Mouse (Mus musculus) lung, embryonic 14.5 days (tissue): Measurements from ENCODE around the gene Gm382. TPM values are rescaled to one million over a fixed set of nuclear protein-coding genes. Genes with fewer than 3 reads are reported as not detected.

Source experiments
- ATAC-seq: fragments of 200-750 bp; cut with Nextera tagmentation; 2 replicates; pipeline ENCODE4 v1.8.0; 2017; ENCODE audit warnings: mild to moderate bottlenecking, moderate TSS enrichment, moderate library complexity; ENCODE audit not compliant: insufficient read depth
- DNase-seq: peaks from one replicate; pipeline ENCODE4 v3.0.0-alpha.2; 2015
- H3K27ac ChIP-seq: fragments of 300-500 bp; sonication (generic); 2 replicates; pipeline ENCODE4 v1.5.1; 2014; ENCODE audit warnings: low read depth, mild to moderate bottlenecking, moderate library complexity
- H3K27me3 ChIP-seq: fragments of 300-500 bp; sonication (generic); 2 replicates; pipeline ENCODE4 v1.6.1; 2014; ENCODE audit warnings: low read length, control low read depth; ENCODE audit not compliant: insufficient read depth
- H3K36me3 ChIP-seq: fragments of 300-500 bp; sonication (generic); 2 replicates; pipeline ENCODE4 v1.6.1; 2014; ENCODE audit warnings: control low read depth; ENCODE audit not compliant: insufficient read depth
- H3K4me1 ChIP-seq: fragments of 300-500 bp; sonication (generic); 2 replicates; pipeline ENCODE4 v1.6.1; 2014; ENCODE audit warnings: antibody characterized with exemption, control low read depth; ENCODE audit not compliant: insufficient read depth
- H3K4me2 ChIP-seq: fragments of 300-500 bp; sonication (generic); 2 replicates; pipeline ENCODE4 v1.6.1; 2014; ENCODE audit warnings: mild to moderate bottlenecking
- H3K4me3 ChIP-seq: fragments of 300-500 bp; sonication (generic); 2 replicates; pipeline ENCODE4 v1.5.1; 2014; ENCODE audit warnings: low read depth, low read length
- H3K9ac ChIP-seq: fragments of 300-500 bp; sonication (generic); 2 replicates; pipeline ENCODE4 v1.6.1; 2014
- H3K9me3 ChIP-seq: fragments of 300-500 bp; sonication (generic); 2 replicates; pipeline ENCODE4 v1.6.1; 2016; ENCODE audit warnings: low read depth, low read length, control low read depth
- CTCF ChIP-seq: IDR thresholded peaks from 2 replicates; pipeline ENCODE4 v1.5.1; 2016; ENCODE audit warnings: antibody characterized with exemption, low read depth
- WGBS: fragments of 180-500 bp; shearing (Covaris S2); extraction: QIAGEN DNeasy Blood & Tissue Kit; methylation state at CpG from one replicate; pipeline ENCODE4 v1.1.7; 2014; 5-methylcytosine and 5-hydroxymethylcytosine counted together
- polyA plus RNA-seq: library from polyadenylated mRNA; unstranded; fragments of >200 nt; fragmentation: Nextera tagmentation; extraction: Ambion mirVana; gene quantifications from 2 replicates; pipeline ENCODE4 v1.2.1, GENCODE M21; 2014

Gene Gm382
- polyA plus RNA-seq, result not detected in 2 replicates

- ATAC-seq (no peak), DNase-seq (no peak)
- H3K9ac ChIP-seq, result no peak within 1 kb of the TSS
- H3K36me3 ChIP-seq, result no peaks in the 10 kb centered on the region
- TF ChIP-seq CTCF, result no peak
- no peaks in the 10 kb centered on the region for H3K9me3 ChIP-seq
- no peaks in the 10 kb centered on the region for H3K4me1 ChIP-seq
- 96% methylated on average over 1 of the region's 1 CpGs for WGBS
- H3K4me3 ChIP-seq, result no peak within 1 kb of the TSS
- H3K27ac ChIP-seq, result no peak within 1 kb of the TSS
- no peak within 1 kb of the TSS for H3K4me2 ChIP-seq
- H3K27me3 ChIP-seq, result no peaks in the 10 kb centered on the region
These were observed at the start of gene Gm382 for GRCm38 (mm10) chrX:127039672-127040071. TSS of gene Gm382 (plus strand) at chrX:127039972.

- DNase-seq, result peak; percentile 0
- Histone ChIP-seq H3K36me3 (no peaks in the 10 kb centered on the region), H3K4me3 (no peak overlapping the region), H3K9me3 (no peaks in the 10 kb centered on the region), H3K4me2 (no peak overlapping the region), H3K27me3 (no peaks in the 10 kb centered on the region), H3K27ac (no peak overlapping the region), H3K9ac (no peak overlapping the region), H3K4me1 (no peaks in the 10 kb centered on the region)
- no peak for TF ChIP-seq CTCF
- 73% methylated on average over 2 of the region's 2 CpGs for WGBS
- ATAC-seq, result no peak
These were observed 30.4 kb downstream of the Gm382 start for GRCm38 (mm10) chrX:127070179-127070578.

- ATAC-seq (no peak), DNase-seq (no peak)
- no peak for TF ChIP-seq CTCF
- no peak overlapping the region for H3K4me3 ChIP-seq
- 58% methylated on average over 2 of the region's 2 CpGs for WGBS
- no peak overlapping the region for H3K4me2 ChIP-seq
- no peaks in the 10 kb centered on the region for H3K9me3 ChIP-seq
- H3K27me3 ChIP-seq, result no peaks in the 10 kb centered on the region
- H3K27ac ChIP-seq, result no peak overlapping the region
- no peak overlapping the region for H3K9ac ChIP-seq
- no peaks in the 10 kb centered on the region for H3K4me1 ChIP-seq
- no peaks in the 10 kb centered on the region for H3K36me3 ChIP-seq
These were observed 51.5 kb downstream of the Gm382 start for GRCm38 (mm10) chrX:127091282-127091681.

- ATAC-seq (no peak), DNase-seq (no peak)
- Histone ChIP-seq H3K9ac (no peak overlapping the region), H3K27ac (no peak overlapping the region), H3K27me3 (no peaks in the 10 kb centered on the region), H3K4me1 (no peaks in the 10 kb centered on the region), H3K9me3 (no peaks in the 10 kb centered on the region), H3K36me3 (no peaks in the 10 kb centered on the region), H3K4me3 (no peak overlapping the region), H3K4me2 (no peak overlapping the region)
- no peak for TF ChIP-seq CTCF
These were observed 53.3 kb downstream of the Gm382 start for GRCm38 (mm10) chrX:127093036-127093435.

- 82% methylated on average over 3 of the region's 3 CpGs for WGBS
- H3K9me3 ChIP-seq, result no peaks in the 10 kb centered on the region
- H3K27me3 ChIP-seq, result no peaks in the 10 kb centered on the region
- H3K9ac ChIP-seq, result no peak overlapping the region
- no peak overlapping the region for H3K27ac ChIP-seq
- no peak overlapping the region for H3K4me3 ChIP-seq
- no peaks in the 10 kb centered on the region for H3K36me3 ChIP-seq
- no peaks in the 10 kb centered on the region for H3K4me1 ChIP-seq
- no peak for TF ChIP-seq CTCF
- DNase-seq, result no peak
- no peak overlapping the region for H3K4me2 ChIP-seq
- ATAC-seq, result no peak
These were observed 54.2 kb downstream of the Gm382 start for GRCm38 (mm10) chrX:127093961-127094360.

GRCm38 (mm10) chrX:127104341-127104740 lies 64.6 kb downstream of the Gm382 start:
- no peak for ATAC-seq
- Histone ChIP-seq H3K27me3 (no peaks in the 10 kb centered on the region), H3K9me3 (no peaks in the 10 kb centered on the region), H3K27ac (no peak overlapping the region), H3K9ac (no peak overlapping the region), H3K4me3 (no peak overlapping the region), H3K4me1 (no peaks in the 10 kb centered on the region), H3K4me2 (no peak overlapping the region), H3K36me3 (no peaks in the 10 kb centered on the region)
- TF ChIP-seq CTCF, result no peak
- 82% methylated on average over 2 of the region's 2 CpGs for WGBS
- DNase-seq, result no peak

Other genes starting within 250 kb of the Gm382 start
- not detected in 2 replicates for gene 4932411N23Rik, start 224.1 kb upstream of the Gm382 start, polyA plus RNA-seq